Mouse (Mus musculus) cerebellum, adult 2 months (tissue): Measurements from ENCODE around the gene Nek5. TPM values are rescaled to one million over a fixed set of nuclear protein-coding genes. Genes with fewer than 3 reads are reported as not detected.

Source experiments
- DNase-seq, 2 experiments: peaks; one replicate each; pipeline ENCODE4 v3.0.0; 2021
- H3K27ac ChIP-seq: fragments of 200-500 bp; 2 replicates; pipeline ENCODE4 v1.5.1; 2012; ENCODE audit warnings: low read length, control low read depth, inconsistent platforms; ENCODE audit not compliant: insufficient read depth
- H3K27me3 ChIP-seq: fragments of 200-500 bp; 2 replicates; pipeline ENCODE4 v1.6.1; 2012; ENCODE audit warnings: inconsistent platforms, mild to moderate bottlenecking, low read length, moderate library complexity; ENCODE audit not compliant: control insufficient read depth, insufficient read depth
- H3K4me1 ChIP-seq: fragments of 200-500 bp; 2 replicates; pipeline ENCODE4 v1.6.1; 2011; ENCODE audit warnings: low read length; ENCODE audit not compliant: control insufficient read depth, insufficient read depth
- H3K4me3 ChIP-seq: fragments of 200-500 bp; replicated peaks from 2 replicates; pipeline ENCODE3; 2011; ENCODE audit warnings: mild to moderate bottlenecking, low read depth, low read length, control low read depth; ENCODE audit not compliant: insufficient read depth
- CTCF ChIP-seq: fragments of 200-500 bp; IDR thresholded peaks from 2 replicates; pipeline ENCODE4 v1.5.1; 2011; ENCODE audit warnings: low read depth, mild to moderate bottlenecking, control low read depth, low read length, moderate library complexity, borderline replicate concordance; ENCODE audit not compliant: insufficient read depth
- POLR2A ChIP-seq: fragments of 200-500 bp; IDR thresholded peaks from 2 replicates; pipeline ENCODE4 v1.6.1; 2011; ENCODE audit warnings: low read length, control low read depth, borderline replicate concordance; ENCODE audit not compliant: insufficient read depth
- WGBS: fragments of 180-500 bp; shearing (Covaris S2); methylation state at CpG from one replicate; pipeline ENCODE4 v1.1.7; 2018; 5-methylcytosine and 5-hydroxymethylcytosine counted together
- polyA plus RNA-seq: library from polyadenylated mRNA; depleted of rRNA; stranded (reverse); fragments of >200 nt; gene quantifications from 2 replicates; pipeline ENCODE4 v1.2.3, GENCODE M21; 2012

Gene Nek5
- polyA plus RNA-seq, 1 experiment = 0.33 TPM

DNA sequence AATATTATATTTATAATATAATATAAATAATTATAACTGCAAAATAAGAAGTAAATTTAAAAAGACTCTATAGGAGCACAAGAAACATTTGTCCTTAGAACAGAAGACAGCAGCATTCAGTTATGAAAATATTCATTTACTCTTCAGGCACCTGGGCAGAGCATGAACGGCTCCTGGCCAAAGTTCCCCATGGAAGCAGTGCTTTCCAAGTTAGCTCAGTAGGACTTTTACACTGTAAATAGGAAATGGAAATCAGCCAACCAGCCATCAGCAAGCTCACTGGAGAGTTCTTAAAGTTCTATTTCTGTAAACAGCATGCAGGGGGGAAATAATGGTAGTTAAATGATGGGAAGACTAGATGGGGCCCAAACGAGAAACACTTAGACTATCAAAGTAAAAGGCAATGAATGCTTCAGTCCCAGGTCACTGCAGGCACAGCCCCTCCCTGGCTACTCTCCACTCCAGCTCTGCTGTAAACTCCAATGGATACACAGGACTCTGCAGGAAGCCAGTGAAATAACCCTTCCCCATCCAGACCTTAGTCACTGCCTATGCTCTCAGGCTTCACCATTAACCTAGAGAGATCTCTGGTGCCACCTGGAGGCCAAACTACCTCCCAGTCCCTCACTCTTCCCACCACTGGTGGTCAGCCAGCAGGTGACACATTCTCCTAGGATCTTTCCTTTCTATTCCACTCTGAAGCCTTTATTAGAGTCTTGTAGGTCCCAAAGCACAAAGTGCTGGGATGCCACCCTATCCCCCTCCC lies 77.0 kb downstream of the Nek5 start:
- WGBS = 19% methylated on average over 2 of the region's 2 CpGs
- TF ChIP-seq CTCF (peak; percentile 72), POLR2A (no peak)
- Histone ChIP-seq H3K27me3 (no peaks in the 10 kb centered on the region), H3K4me1 (no peaks in the 10 kb centered on the region), H3K27ac (no peak overlapping the region), H3K4me3 (no peak overlapping the region)
- peak; percentile 37 to 50 for DNase-seq

DNA sequence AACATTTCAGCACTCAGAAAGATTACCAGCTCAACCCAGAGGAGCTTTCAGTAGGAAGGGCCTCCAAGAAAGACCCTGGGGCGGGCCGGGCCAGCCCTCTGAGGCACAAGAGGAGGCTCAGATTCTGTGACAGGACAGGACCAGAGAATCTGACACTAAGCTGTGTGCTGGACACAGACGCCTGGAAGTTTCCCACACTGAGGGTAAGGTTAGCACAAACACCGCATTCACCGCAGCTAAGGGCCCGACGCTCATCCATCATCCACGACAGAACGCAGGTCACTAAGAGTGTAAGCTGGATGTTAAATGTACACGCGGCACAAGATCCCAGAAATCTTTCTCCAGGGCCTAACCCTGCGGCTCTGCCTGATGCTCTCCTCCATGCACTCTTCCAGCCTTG lies 81.1 kb downstream of the Nek5 start:
- Histone ChIP-seq H3K27ac (no peak overlapping the region), H3K4me3 (no peak overlapping the region), H3K4me1 (no peaks in the 10 kb centered on the region), H3K27me3 (no peaks in the 10 kb centered on the region)
- 82% methylated on average over 12 of the region's 12 CpGs for WGBS
- no peak for DNase-seq
- TF ChIP-seq CTCF = no peak
- no peak for TF ChIP-seq POLR2A

DNA sequence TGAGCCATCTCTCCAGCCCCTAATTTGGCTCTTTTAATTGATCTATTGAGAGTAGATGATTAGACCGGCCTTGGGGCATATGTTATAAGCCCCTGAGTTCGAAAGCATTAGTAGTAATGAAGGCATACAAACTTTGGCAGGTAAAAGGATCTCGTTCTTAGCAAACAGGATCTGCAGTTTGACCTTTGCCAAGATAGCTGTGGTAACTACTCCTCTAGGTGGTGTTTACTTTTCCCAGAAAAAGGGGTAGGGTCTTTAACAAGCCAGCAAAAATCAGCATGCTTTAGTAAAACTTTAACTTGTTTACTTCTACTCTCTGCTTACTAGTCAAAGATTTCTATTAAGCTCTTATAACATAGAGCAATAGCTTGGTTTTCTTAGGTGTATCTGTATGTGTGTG lies 82.3 kb downstream of the Nek5 start:
- WGBS = 88% methylated on average over 3 of the region's 3 CpGs
- TF ChIP-seq POLR2A (no peak), CTCF (no peak)
- Histone ChIP-seq H3K4me1 (no peaks in the 10 kb centered on the region), H3K4me3 (no peak overlapping the region), H3K27ac (no peak overlapping the region), H3K27me3 (no peaks in the 10 kb centered on the region)
- DNase-seq = no peak

GRCm38 (mm10) chr8:22040153-22040509 lies 84.7 kb downstream of the Nek5 start:
- Histone ChIP-seq H3K27ac (no peak overlapping the region), H3K27me3 (no peaks in the 10 kb centered on the region), H3K4me3 (no peak overlapping the region), H3K4me1 (no peaks in the 10 kb centered on the region; the same call in 1 of the 2 replicates)
- no peak for DNase-seq
- WGBS = 43% methylated on average over 6 of the region's 6 CpGs
- TF ChIP-seq POLR2A (no peak), CTCF (no peak)

DNA sequence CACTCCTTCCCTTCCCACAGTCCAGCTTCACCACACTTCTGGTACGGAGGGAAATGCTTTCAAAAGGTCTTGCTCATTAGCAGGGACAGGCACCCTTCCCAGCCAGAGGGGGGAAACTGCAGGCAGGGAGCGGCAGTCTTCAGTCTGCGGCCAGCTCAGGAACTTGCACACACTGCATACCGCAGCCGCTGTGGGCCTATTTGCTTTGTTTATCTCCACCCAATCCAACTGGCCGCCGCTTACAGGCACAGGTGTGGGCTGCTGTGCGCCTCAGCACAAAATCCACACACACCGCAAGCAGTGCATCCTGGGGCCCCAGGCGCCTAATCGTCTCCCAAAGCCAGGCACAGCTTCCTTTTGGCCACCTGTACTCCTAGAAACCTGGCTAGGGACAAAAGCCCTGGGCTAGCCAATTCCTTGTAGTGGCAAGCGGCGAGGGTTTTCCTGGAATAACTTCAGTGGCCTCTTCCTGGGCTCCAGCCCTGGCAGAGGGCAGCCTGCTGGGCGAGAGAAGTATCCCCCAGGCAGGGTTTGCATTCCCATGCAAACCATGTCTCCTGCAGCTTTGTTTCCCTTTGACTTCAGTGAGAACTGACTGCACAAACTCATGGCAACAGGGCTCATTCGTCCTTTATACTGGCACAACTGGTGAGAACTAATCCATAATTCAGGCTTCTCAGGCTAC lies 85.2 kb downstream of the Nek5 start:
- H3K27ac ChIP-seq = no peak overlapping the region

GRCm38 (mm10) chr8:22037022-22037421 lies 87.8 kb downstream of the Nek5 start:
- Histone ChIP-seq H3K27ac (no peak overlapping the region), H3K4me3 (no peak overlapping the region), H3K4me1 (no peaks in the 10 kb centered on the region; the same call in 1 of the 2 replicates), H3K27me3 (no peaks in the 10 kb centered on the region)
- WGBS = 73% methylated on average over 7 of the region's 7 CpGs
- TF ChIP-seq CTCF (no peak), POLR2A (no peak)
- DNase-seq = peak in 1 of 2 experiments; percentile 21

More for the DNA sequence above, 85.2 kb downstream of the Nek5 start:
- WGBS = 17% methylated on average over 15 of the region's 15 CpGs
- Histone ChIP-seq H3K4me3 (no peak overlapping the region), H3K4me1 (no peaks in the 10 kb centered on the region; the same call in 1 of the 2 replicates), H3K27me3 (no peaks in the 10 kb centered on the region)
- TF ChIP-seq POLR2A = no peak
- TF ChIP-seq CTCF = no peak
- no peak for DNase-seq

- Histone ChIP-seq H3K27ac (no peak overlapping the region), H3K27me3 (no peaks in the 10 kb centered on the region), H3K4me3 (no peak overlapping the region), H3K4me1 (no peaks in the 10 kb centered on the region; the same call in 1 of the 2 replicates)
- TF ChIP-seq POLR2A = no peak
- TF ChIP-seq CTCF = no peak
- peak in 1 of 2 experiments; percentile 40 for DNase-seq
- 55% methylated on average over 9 of the region's 9 CpGs for WGBS
These were observed 88.7 kb downstream of the Nek5 start for GRCm38 (mm10) chr8:22036137-22036536.

DNA sequence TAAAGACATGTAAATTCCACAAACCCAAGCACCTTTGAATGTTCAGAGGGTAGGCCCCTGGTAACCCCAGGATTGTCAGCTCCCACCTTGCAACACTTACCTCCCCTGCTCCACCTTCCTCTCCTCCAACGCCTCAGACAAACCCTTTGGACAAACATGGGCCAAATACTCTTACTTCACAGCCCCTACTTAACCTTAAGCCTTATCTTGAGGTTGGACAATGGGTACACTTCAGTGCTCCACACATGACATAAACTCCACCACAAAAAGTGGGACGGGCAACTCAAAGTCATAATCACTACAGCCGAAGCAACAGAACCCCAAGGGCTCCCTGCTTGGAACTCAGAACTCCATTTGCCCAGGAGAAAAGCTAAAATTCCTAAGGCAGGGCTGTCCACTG lies 93.9 kb downstream of the Nek5 start:
- Histone ChIP-seq H3K4me1 (no peaks in the 10 kb centered on the region), H3K27me3 (no peaks in the 10 kb centered on the region), H3K4me3 (no peak overlapping the region), H3K27ac (no peak overlapping the region)
- TF ChIP-seq CTCF (no peak), POLR2A (no peak)
- no peak for DNase-seq
- WGBS = 86% methylated on average over 3 of the region's 3 CpGs
